Mouse (Mus musculus): Measurements from ENCODE around the gene Hand1. TPM values are rescaled to one million over a fixed set of nuclear protein-coding genes. Genes with fewer than 3 reads are reported as not detected.

Hand1 gene
- not detected in 2 replicates for polyA plus RNA-seq (2014; fragmentation: Nextera tagmentation; extraction: Ambion mirVana)

DNA sequence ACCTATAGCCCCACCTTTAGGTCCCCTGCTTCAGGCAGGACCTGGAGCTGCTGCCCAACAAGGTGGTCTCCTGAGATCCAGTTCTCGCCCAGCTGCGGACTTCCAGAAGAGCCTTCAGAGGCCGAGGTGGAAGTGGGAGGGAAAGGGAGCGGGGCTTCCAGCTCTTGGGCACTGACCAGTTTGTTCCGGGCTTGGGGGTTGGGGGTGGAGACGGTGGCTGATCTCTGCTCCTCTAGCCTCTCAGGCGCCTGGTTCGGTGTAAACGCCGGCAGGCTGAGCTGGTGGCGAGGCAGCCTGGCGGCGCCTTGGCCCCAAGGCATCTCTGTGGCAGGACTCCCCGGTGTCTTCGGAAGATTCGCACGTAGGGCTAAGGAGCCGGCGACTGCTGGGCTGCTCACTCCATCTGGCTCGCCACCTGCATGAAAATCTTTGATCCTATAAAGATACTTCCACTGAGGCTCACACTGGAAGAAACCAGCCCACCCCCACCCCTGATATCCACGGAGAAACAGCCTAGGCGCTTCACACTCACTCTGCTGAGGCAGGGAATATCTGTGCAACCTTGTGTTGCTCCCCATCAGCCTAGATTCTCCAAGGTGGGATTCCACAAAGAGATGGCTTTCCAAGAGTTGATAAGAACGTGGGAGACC is at the start of gene Hand1:
Hand1 (minus strand) TSS at position 267 of the 650 bp plus-strand sequence.
- peaks cover 96% of the 10 kb centered on the region for H3K27me3 ChIP-seq (ENCODE audit: control insufficient read depth, insufficient read depth, low read length)
- no peaks in the 10 kb centered on the region for H3K36me3 ChIP-seq (ENCODE audit: control insufficient read depth, insufficient read depth, low read length)
- no peak within 1 kb of the TSS for H3K9ac ChIP-seq (replicated peaks; ENCODE audit: low read length)
- no peaks in the 10 kb centered on the region for H3K9me3 ChIP-seq (ENCODE audit: control insufficient read depth, low read length)
- no peak within 1 kb of the TSS for H3K4me2 ChIP-seq (ENCODE audit: low read length)
- ATAC-seq (ENCODE audit: low FRiP score, low TSS enrichment) (no peak), DNase-seq (no peak)
- no peak within 1 kb of the TSS for H3K27ac ChIP-seq (replicated peaks; ENCODE audit: low read depth, low read length)
- 1% methylated on average over 23 of the region's 23 CpGs for WGBS
- H3K4me1 ChIP-seq (ENCODE audit: control insufficient read depth, insufficient read depth, low read length) = peaks cover 10% of the 10 kb centered on the region
- no peak within 1 kb of the TSS for H3K4me3 ChIP-seq (replicated peaks; ENCODE audit: low read depth, low read length)

DNA sequence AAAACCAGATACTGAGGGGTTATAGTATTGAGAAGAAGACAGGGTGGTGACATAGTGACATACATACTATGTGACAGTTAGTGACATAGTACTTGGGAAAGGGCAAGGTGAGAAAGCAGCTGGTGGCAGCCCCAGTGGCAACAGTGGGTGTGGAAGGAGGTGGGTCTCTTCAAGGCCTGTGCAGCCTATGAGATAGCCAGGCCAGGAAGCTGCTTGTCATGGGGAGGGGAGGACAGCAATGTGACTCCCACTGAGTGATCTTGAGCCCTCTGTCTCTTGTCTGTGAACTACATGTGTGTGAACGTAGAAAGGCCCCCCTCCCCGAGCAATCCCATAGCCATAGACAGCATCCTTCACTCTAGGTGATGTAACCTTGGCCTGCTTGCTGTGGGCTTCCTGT is 43.5 kb upstream of the Hand1 start:
- whole genome bisulfite sequencing = 81% methylated on average over 2 of the region's 2 CpGs

DNA sequence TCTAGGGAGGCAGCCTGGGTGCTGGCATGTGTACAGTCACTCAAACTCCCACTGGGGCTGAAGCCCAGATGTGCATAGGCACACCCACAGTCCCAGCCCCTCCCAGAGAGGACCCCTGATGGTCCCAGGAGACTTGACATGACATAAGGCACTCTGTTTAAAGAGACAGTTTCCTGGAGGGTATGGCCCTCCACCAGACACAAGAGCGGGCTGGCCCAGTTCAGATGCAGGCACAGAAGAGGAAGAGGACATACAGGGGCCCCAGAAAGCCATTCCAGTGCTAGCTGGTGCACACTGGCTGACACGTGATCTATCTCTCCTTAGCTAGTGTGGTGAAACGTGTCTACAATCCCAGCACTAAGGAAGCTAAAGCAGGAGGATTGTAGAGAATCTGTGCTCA is 40.4 kb upstream of the Hand1 start:
- Histone ChIP-seq H3K27me3 (ENCODE audit: control insufficient read depth, insufficient read depth, low read length) (no peaks in the 10 kb centered on the region), H3K9me3 (ENCODE audit: control insufficient read depth, low read length) (no peaks in the 10 kb centered on the region), H3K36me3 (ENCODE audit: control insufficient read depth, insufficient read depth, low read length) (no peaks in the 10 kb centered on the region), H3K9ac (replicated peaks; ENCODE audit: low read length) (no peak overlapping the region), H3K4me1 (ENCODE audit: control insufficient read depth, insufficient read depth, low read length) (no peaks in the 10 kb centered on the region), H3K4me2 (ENCODE audit: low read length) (no peak overlapping the region), H3K4me3 (replicated peaks; ENCODE audit: low read depth, low read length) (no peak overlapping the region), H3K27ac (replicated peaks; ENCODE audit: low read depth, low read length) (no peak overlapping the region)
- no peak for DNase-seq
- no peak for ATAC-seq (ENCODE audit: low FRiP score, low TSS enrichment)
- 82% methylated on average over 3 of the region's 3 CpGs for WGBS

More for the DNA sequence above, 43.5 kb upstream of the Hand1 start:
- Histone ChIP-seq H3K27ac (replicated peaks; ENCODE audit: low read depth, low read length) (no peak overlapping the region), H3K9ac (replicated peaks; ENCODE audit: low read length) (no peak overlapping the region), H3K36me3 (ENCODE audit: control insufficient read depth, insufficient read depth, low read length) (no peaks in the 10 kb centered on the region), H3K4me3 (replicated peaks; ENCODE audit: low read depth, low read length) (no peak overlapping the region), H3K4me2 (ENCODE audit: low read length) (no peak overlapping the region), H3K27me3 (ENCODE audit: control insufficient read depth, insufficient read depth, low read length) (no peaks in the 10 kb centered on the region), H3K4me1 (ENCODE audit: control insufficient read depth, insufficient read depth, low read length) (no peaks in the 10 kb centered on the region), H3K9me3 (ENCODE audit: control insufficient read depth, low read length) (no peaks in the 10 kb centered on the region)
- ATAC-seq (ENCODE audit: low FRiP score, low TSS enrichment) = no peak
- DNase-seq = no peak

DNA sequence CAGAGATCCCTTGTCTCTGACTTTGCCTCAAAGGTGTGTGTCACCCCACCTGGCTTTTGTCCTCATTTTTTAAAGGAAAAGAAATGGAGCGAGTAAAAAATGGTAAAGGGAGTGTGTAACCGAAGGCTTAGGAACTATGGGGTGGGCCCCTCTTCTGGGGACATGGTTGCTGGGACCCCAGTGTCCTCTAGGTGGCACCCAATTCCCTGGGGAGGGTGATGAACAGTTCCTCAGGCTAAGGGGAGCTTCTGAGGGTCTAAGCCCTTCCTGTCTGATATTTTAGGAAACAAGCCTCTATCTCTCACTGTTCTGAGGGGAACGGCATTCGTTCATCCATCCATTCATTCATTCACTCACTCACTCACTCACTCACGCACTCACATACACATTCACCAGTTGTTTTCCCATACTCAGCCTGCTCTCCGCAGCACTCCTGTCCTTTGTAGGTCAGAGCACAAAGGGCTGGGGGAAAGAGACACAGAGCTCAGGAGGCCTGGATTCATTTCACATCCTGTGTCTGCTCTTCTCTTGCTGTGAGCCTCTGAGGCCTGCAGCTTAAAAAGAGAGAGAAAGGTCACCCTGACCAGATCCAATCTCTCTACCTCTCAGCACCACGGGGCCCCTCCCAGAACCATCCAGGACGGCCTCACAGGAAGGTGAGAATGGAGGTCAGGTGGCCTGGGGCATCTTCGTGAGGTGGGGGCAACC is 36.3 kb upstream of the Hand1 start:
- ATAC-seq (ENCODE audit: low FRiP score, low TSS enrichment) (no peak), DNase-seq (peak; percentile 58)
- Histone ChIP-seq H3K9ac (replicated peaks; ENCODE audit: low read length) (no peak overlapping the region), H3K27ac (replicated peaks; ENCODE audit: low read depth, low read length) (no peak overlapping the region), H3K4me3 (replicated peaks; ENCODE audit: low read depth, low read length) (no peak overlapping the region), H3K36me3 (ENCODE audit: control insufficient read depth, insufficient read depth, low read length) (no peaks in the 10 kb centered on the region), H3K9me3 (ENCODE audit: control insufficient read depth, low read length) (no peaks in the 10 kb centered on the region), H3K4me2 (ENCODE audit: low read length) (no peak overlapping the region), H3K27me3 (ENCODE audit: control insufficient read depth, insufficient read depth, low read length) (no peaks in the 10 kb centered on the region), H3K4me1 (ENCODE audit: control insufficient read depth, insufficient read depth, low read length) (no peaks in the 10 kb centered on the region)
- WGBS = 51% methylated on average over 9 of the region's 9 CpGs

DNA sequence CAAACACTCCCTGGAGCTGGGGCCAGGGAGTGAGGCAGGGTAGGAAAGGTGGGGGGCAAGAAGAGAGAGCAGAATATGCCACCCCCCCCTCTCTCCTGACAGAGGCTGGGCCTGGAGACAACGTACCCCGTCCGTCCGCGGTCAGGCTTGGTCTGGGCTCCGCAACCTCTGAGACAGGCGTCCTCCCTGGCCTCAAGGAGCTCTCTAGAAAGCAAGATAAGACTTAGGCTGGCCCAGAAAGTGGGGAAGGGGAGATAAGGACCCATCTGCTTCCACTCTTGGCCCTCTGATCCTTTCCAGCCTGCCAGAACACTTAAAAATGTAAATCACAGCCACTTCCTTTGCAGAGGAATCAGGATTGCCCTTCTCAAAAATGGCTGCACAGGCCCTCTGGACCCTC is 33.8 kb upstream of the Hand1 start:
- H3K27me3 ChIP-seq (ENCODE audit: control insufficient read depth, insufficient read depth, low read length) = no peaks in the 10 kb centered on the region
- no peaks in the 10 kb centered on the region for H3K9me3 ChIP-seq (ENCODE audit: control insufficient read depth, low read length)
- H3K4me3 ChIP-seq (replicated peaks; ENCODE audit: low read depth, low read length) = no peak overlapping the region
- no peak overlapping the region for H3K4me2 ChIP-seq (ENCODE audit: low read length)
- no peak for DNase-seq
- 27% methylated on average over 7 of the region's 7 CpGs for WGBS
- ATAC-seq (ENCODE audit: low FRiP score, low TSS enrichment) = no peak
- H3K9ac ChIP-seq (replicated peaks; ENCODE audit: low read length) = no peak overlapping the region
- H3K4me1 ChIP-seq (ENCODE audit: control insufficient read depth, insufficient read depth, low read length) = no peaks in the 10 kb centered on the region
- H3K36me3 ChIP-seq (ENCODE audit: control insufficient read depth, insufficient read depth, low read length) = no peaks in the 10 kb centered on the region
- no peak overlapping the region for H3K27ac ChIP-seq (replicated peaks; ENCODE audit: low read depth, low read length)

DNA sequence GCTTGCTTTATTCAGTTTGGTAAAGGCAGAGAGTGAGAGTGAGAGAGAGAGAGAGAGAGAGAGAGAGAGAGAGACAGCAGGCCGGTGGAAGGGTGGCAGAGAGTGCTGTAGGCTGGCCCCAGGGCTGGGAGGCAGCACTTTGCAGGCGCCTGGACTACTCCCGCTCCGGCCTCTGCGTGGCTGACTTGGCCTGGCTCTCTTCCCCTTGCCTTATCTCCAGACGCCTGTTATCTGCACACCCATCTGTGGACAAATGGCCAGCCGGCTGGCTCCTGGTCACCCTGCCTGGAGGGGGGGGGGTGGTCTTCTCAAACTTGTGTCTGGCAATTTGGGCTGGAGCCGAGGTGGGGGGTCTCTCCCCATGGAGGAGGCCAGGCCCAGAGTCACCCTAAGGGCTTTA is 32.0 kb upstream of the Hand1 start:
- H3K4me1 ChIP-seq (ENCODE audit: control insufficient read depth, insufficient read depth, low read length) = no peaks in the 10 kb centered on the region
- WGBS = 61% methylated on average over 8 of the region's 8 CpGs
- DNase-seq (no peak), ATAC-seq (ENCODE audit: low FRiP score, low TSS enrichment) (no peak)
- no peaks in the 10 kb centered on the region for H3K27me3 ChIP-seq (ENCODE audit: control insufficient read depth, insufficient read depth, low read length)
- no peak overlapping the region for H3K4me3 ChIP-seq (replicated peaks; ENCODE audit: low read depth, low read length)
- no peak overlapping the region for H3K27ac ChIP-seq (replicated peaks; ENCODE audit: low read depth, low read length)
- no peak overlapping the region for H3K4me2 ChIP-seq (ENCODE audit: low read length)
- no peaks in the 10 kb centered on the region for H3K9me3 ChIP-seq (ENCODE audit: control insufficient read depth, low read length)
- H3K9ac ChIP-seq (replicated peaks; ENCODE audit: low read length) = no peak overlapping the region
- no peaks in the 10 kb centered on the region for H3K36me3 ChIP-seq (ENCODE audit: control insufficient read depth, insufficient read depth, low read length)

DNA sequence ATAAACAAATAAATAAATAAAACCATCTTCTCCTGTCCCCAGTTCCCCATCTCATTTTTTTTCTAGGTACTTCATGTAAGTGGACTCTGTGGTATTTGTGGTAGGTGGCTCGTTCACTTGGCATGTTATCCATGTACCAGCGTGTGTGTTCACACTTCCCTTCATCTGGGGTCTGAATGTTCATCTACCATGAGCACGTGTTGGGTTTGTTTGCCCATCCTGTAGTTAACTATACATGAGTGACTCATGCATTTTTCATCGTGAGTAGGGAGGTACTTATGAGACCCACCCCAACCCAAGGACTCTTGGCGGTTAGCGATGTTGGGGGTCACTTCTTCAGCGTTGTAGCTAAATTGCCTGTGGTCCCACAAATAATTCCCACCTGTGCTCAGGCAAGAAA is 29.5 kb upstream of the Hand1 start:
- no peak overlapping the region for H3K27ac ChIP-seq (replicated peaks; ENCODE audit: low read depth, low read length)
- no peaks in the 10 kb centered on the region for H3K27me3 ChIP-seq (ENCODE audit: control insufficient read depth, insufficient read depth, low read length)
- 93% methylated on average over 7 of the region's 7 CpGs for WGBS
- H3K36me3 ChIP-seq (ENCODE audit: control insufficient read depth, insufficient read depth, low read length) = no peaks in the 10 kb centered on the region
- no peak overlapping the region for H3K4me3 ChIP-seq (replicated peaks; ENCODE audit: low read depth, low read length)
- H3K4me2 ChIP-seq (ENCODE audit: low read length) = no peak overlapping the region
- DNase-seq (no peak), ATAC-seq (ENCODE audit: low FRiP score, low TSS enrichment) (no peak)
- H3K9ac ChIP-seq (replicated peaks; ENCODE audit: low read length) = no peak overlapping the region
- H3K4me1 ChIP-seq (ENCODE audit: control insufficient read depth, insufficient read depth, low read length) = no peaks in the 10 kb centered on the region
- no peaks in the 10 kb centered on the region for H3K9me3 ChIP-seq (ENCODE audit: control insufficient read depth, low read length)

DNA sequence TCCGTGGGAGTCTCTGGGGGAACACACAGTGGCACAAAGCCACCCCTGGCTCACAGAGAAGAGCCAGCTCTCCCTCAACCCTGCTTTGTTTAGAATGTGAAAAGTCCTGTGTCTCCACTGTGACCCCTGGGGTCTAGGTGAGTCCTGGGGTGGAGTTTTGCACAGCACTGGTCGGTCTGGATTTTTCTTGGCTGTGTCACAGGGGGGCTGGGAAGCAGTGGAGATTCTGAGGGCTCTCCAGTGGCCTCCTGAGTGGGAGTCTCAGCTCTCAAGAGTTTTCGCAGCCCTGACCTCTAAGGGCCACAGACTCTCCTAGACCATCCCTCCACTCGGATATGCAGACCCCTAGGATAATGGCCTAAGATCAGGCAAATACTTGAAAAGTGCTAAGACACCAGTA is 25.1 kb upstream of the Hand1 start:
- no peak overlapping the region for H3K9ac ChIP-seq (replicated peaks; ENCODE audit: low read length)
- H3K4me3 ChIP-seq (replicated peaks; ENCODE audit: low read depth, low read length) = no peak overlapping the region
- WGBS = 47% methylated on average over 4 of the region's 4 CpGs
- DNase-seq (no peak), ATAC-seq (ENCODE audit: low FRiP score, low TSS enrichment) (no peak)
- H3K4me1 ChIP-seq (ENCODE audit: control insufficient read depth, insufficient read depth, low read length) = no peaks in the 10 kb centered on the region
- H3K9me3 ChIP-seq (ENCODE audit: control insufficient read depth, low read length) = no peaks in the 10 kb centered on the region
- no peak overlapping the region for H3K4me2 ChIP-seq (ENCODE audit: low read length)
- no peaks in the 10 kb centered on the region for H3K27me3 ChIP-seq (ENCODE audit: control insufficient read depth, insufficient read depth, low read length)
- no peak overlapping the region for H3K27ac ChIP-seq (replicated peaks; ENCODE audit: low read depth, low read length)
- no peaks in the 10 kb centered on the region for H3K36me3 ChIP-seq (ENCODE audit: control insufficient read depth, insufficient read depth, low read length)

DNA sequence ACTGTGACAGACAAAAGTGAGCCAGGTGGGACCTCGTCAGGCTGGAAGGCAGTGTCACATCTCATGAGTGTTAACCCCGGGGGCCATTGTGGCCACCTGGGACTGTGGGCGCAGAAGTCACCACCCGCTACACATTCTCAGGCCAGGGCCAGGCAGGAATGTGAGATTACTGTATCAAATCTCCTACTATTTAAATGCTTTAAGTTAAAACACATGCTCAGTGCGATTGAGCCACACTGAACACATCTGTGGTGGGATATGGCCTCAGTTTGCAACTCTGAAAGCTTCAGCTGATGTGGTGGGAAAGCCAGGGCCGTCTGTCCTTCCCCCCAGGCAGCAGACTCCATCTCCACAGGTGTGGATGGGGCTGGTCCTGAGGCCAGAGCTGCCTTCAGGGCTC is 21.0 kb upstream of the Hand1 start:
- Histone ChIP-seq H3K36me3 (ENCODE audit: control insufficient read depth, insufficient read depth, low read length) (no peaks in the 10 kb centered on the region), H3K4me2 (ENCODE audit: low read length) (no peak overlapping the region), H3K27me3 (ENCODE audit: control insufficient read depth, insufficient read depth, low read length) (no peaks in the 10 kb centered on the region), H3K4me3 (replicated peaks; ENCODE audit: low read depth, low read length) (no peak overlapping the region), H3K4me1 (ENCODE audit: control insufficient read depth, insufficient read depth, low read length) (no peaks in the 10 kb centered on the region), H3K9me3 (ENCODE audit: control insufficient read depth, low read length) (no peaks in the 10 kb centered on the region), H3K27ac (replicated peaks; ENCODE audit: low read depth, low read length) (no peak overlapping the region), H3K9ac (replicated peaks; ENCODE audit: low read length) (no peak overlapping the region)
- ATAC-seq (ENCODE audit: low FRiP score, low TSS enrichment) (no peak), DNase-seq (no peak)
- 80% methylated on average over 6 of the region's 6 CpGs for WGBS

All from midbrain, embryonic 14.5 days (tissue).